8 mouse cellular contexts compared by ENCODE assay signal in the genomic region with DNA sequence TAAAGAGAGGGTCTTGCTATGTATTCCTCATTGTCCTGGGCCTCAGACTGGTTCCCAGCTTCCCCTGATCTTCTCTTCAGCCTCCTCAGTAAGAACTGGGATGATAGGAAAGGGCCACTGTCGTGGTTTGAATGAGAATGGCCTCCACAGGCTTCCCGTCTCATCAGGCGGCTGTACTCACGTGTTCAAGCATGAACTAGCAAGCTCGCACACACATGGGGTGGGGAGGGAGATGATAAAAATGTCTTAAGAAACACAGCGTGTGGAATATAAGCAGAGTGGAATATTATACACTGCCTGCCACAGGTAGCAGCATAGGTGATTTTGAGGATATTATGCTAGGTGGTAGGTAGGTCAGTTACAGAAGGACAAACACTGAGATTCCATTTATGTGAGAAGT. TPM values are rescaled to one million over a fixed set of nuclear protein-coding genes. Genes with fewer than 3 reads are reported as not detected.
A peak's percentile ranks its signal among the peaks of the same experiment; 100 is the strongest.
DNase-seq lines count a peak whose midpoint lies in the region; ATAC-seq and TF ChIP-seq lines count a peak whose summit lies in the region.

No protein-coding gene starts in this region.

- H3K4me2 ChIP-seq in embryonic facial prominence, embryonic 12.5 days (replicated peaks), result peak overlapping the region; percentile 57
- H3K4me2 ChIP-seq in intestine, embryonic 15.5 days (replicated peaks), result peak overlapping the region; percentile 80
- peak overlapping the region; percentile 85 for H3K4me2 ChIP-seq in neural tube, embryonic 13.5 days

- peak overlapping the region; percentile 71; the same call in 1 of the 2 replicates for H3K4me3 ChIP-seq in layer of hippocampus, adult 2 months
- peak overlapping the region; percentile 51 for H3K4me3 ChIP-seq in embryonic facial prominence, embryonic 12.5 days
- H3K4me3 ChIP-seq in intestine, embryonic 15.5 days (replicated peaks), result peak overlapping the region; percentile 53; the same call in 1 of the 2 replicates
- peak overlapping the region; percentile 59 for H3K4me3 ChIP-seq in neural tube, embryonic 13.5 days

- H3K4me1 ChIP-seq in embryonic facial prominence, embryonic 12.5 days, result peaks cover 14% of the 10 kb centered on the region
- H3K4me1 ChIP-seq in intestine, embryonic 15.5 days (replicated peaks), result peaks cover 8% of the 10 kb centered on the region
- peaks cover 23% of the 10 kb centered on the region for H3K4me1 ChIP-seq in neural tube, embryonic 13.5 days (replicated peaks)

- peak overlapping the region; percentile 92; the same call in 1 of the 2 replicates for H3K27ac ChIP-seq in layer of hippocampus, adult 2 months
- peak overlapping the region; percentile 72; the same call in 1 of the 2 replicates for H3K27ac ChIP-seq in embryonic facial prominence, embryonic 12.5 days
- no peak overlapping the region; the same call in 1 of the 2 replicates for H3K27ac ChIP-seq in intestine, embryonic 15.5 days
- H3K27ac ChIP-seq in neural tube, embryonic 13.5 days (replicated peaks), result peak overlapping the region; percentile 92

- no peak for DNase-seq in layer of hippocampus, adult 2 months (ENCODE audit: low spot score in 2 of 2)
- DNase-seq in layer of hippocampus, postnatal 25 days (ENCODE audit: extremely low spot score in 1 of 2, low spot score in 1 of 2), result no peak
- DNase-seq in left cerebral cortex, adult 11 months (ENCODE audit: low spot score), result no peak
- no peak for DNase-seq in kidney, adult 11 months
- DNase-seq in spleen, postnatal 4 days (ENCODE audit: low spot score in 2 of 2), result no peak

- 0 out of 2 replicates have a peak, but pooled peaks cover 8% of the 10 kb centered on the region for H3K36me3 ChIP-seq in embryonic facial prominence, embryonic 12.5 days
- peaks cover 4% of the 10 kb centered on the region; the same call in 1 of the 2 replicates for H3K36me3 ChIP-seq in intestine, embryonic 15.5 days
- H3K36me3 ChIP-seq in neural tube, embryonic 13.5 days, result peaks cover 10% of the 10 kb centered on the region

- ATAC-seq in embryonic facial prominence, embryonic 12.5 days (ENCODE audit: insufficient number of reproducible peaks, insufficient read depth, low FRiP score, low TSS enrichment), result no peak
- ATAC-seq in intestine, embryonic 15.5 days, result no peak
- ATAC-seq in neural tube, embryonic 13.5 days (ENCODE audit: low read depth), result no peak

- H3K27me3 ChIP-seq in embryonic facial prominence, embryonic 12.5 days, result no peaks in the 10 kb centered on the region
- no peaks in the 10 kb centered on the region for H3K27me3 ChIP-seq in intestine, embryonic 15.5 days (replicated peaks)
- no peaks in the 10 kb centered on the region for H3K27me3 ChIP-seq in neural tube, embryonic 13.5 days

- TF ChIP-seq CTCF in layer of hippocampus, adult 2 months (conservative IDR thresholded peaks at IDR 0.05), result no peak

- 73% methylated on average over 6 of the region's 6 CpGs for WGBS in embryonic facial prominence, embryonic 12.5 days
- WGBS in intestine, embryonic 15.5 days, result 67% methylated on average over 6 of the region's 6 CpGs
- 72% methylated on average over 6 of the region's 6 CpGs for WGBS in neural tube, embryonic 13.5 days

- H3K9me3 ChIP-seq in embryonic facial prominence, embryonic 12.5 days, result no peaks in the 10 kb centered on the region
- H3K9me3 ChIP-seq in intestine, embryonic 15.5 days, result no peaks in the 10 kb centered on the region
- H3K9me3 ChIP-seq in neural tube, embryonic 13.5 days, result no peaks in the 10 kb centered on the region

- peak overlapping the region; percentile 60; the same call in 1 of the 2 replicates for H3K9ac ChIP-seq in embryonic facial prominence, embryonic 12.5 days
- peak overlapping the region; percentile 68; the same call in 1 of the 2 replicates for H3K9ac ChIP-seq in intestine, embryonic 15.5 days
- peak overlapping the region; percentile 84 for H3K9ac ChIP-seq in neural tube, embryonic 13.5 days

RNA-seq across cellular contexts. Expression of a gene that starts 0.9 kb away (rescaled TPM):
- total RNA-seq in layer of hippocampus, adult 2 months (2021), result 10 to 100 TPM in 1 of 2 experiments, 1 to 10 TPM in 1; 8.9 to 10.2 TPM
- total RNA-seq in layer of hippocampus, postnatal 25 days (2021), result 1 to 10 TPM; 8.8 to 9.3 TPM
- polyA plus RNA-seq in embryonic facial prominence, embryonic 12.5 days (2016; fragmentation: Nextera tagmentation; extraction: Ambion mirVana), result 8.4 and 9.7 TPM in 2 replicates
- 7.1 and 7.6 TPM in 2 replicates for polyA plus RNA-seq in intestine, embryonic 15.5 days (2015; fragmentation: Nextera tagmentation; extraction: Ambion mirVana)
- polyA plus RNA-seq in neural tube, embryonic 13.5 days (2015; fragmentation: Nextera tagmentation; extraction: Ambion mirVana), result 8.5 and 9.8 TPM in 2 replicates

RNA-seq across cellular contexts. Expression of a gene that starts 9.1 kb away (rescaled TPM):
- 10 to 100 TPM; 94.5 to 94.7 TPM for total RNA-seq in layer of hippocampus, adult 2 months (2021)
- total RNA-seq in layer of hippocampus, postnatal 25 days (2021), result 10 to 100 TPM; 87.2 to 89.9 TPM
- 94.0 and 100 TPM in 2 replicates for polyA plus RNA-seq in embryonic facial prominence, embryonic 12.5 days (2016; fragmentation: Nextera tagmentation; extraction: Ambion mirVana)
- polyA plus RNA-seq in intestine, embryonic 15.5 days (2015; fragmentation: Nextera tagmentation; extraction: Ambion mirVana), result 83.8 and 104 TPM in 2 replicates
- polyA plus RNA-seq in neural tube, embryonic 13.5 days (2015; fragmentation: Nextera tagmentation; extraction: Ambion mirVana), result 140 and 156 TPM in 2 replicates

RNA-seq across cellular contexts. Expression of a gene that starts 18.5 kb away (rescaled TPM):
- total RNA-seq in layer of hippocampus, adult 2 months (2021), result 100 to 1,000 TPM; 162 to 175 TPM
- total RNA-seq in layer of hippocampus, postnatal 25 days (2021), result 100 to 1,000 TPM; 109 to 160 TPM
- polyA plus RNA-seq in embryonic facial prominence, embryonic 12.5 days (2016; fragmentation: Nextera tagmentation; extraction: Ambion mirVana), result 70.2 and 88.8 TPM in 2 replicates
- 50.6 and 55.6 TPM in 2 replicates for polyA plus RNA-seq in intestine, embryonic 15.5 days (2015; fragmentation: Nextera tagmentation; extraction: Ambion mirVana)
- polyA plus RNA-seq in neural tube, embryonic 13.5 days (2015; fragmentation: Nextera tagmentation; extraction: Ambion mirVana), result 55.8 and 77.2 TPM in 2 replicates
